Mouse (Mus musculus) bone marrow, adult 2 months (tissue): Measurements from ENCODE around the gene Rph3al.

Experiments
- CTCF ChIP-seq: fragments of 200-500 bp; IDR thresholded peaks from 2 replicates; pipeline ENCODE4 v1.5.1; 2011; ENCODE audit warnings: low read length, control low read depth; ENCODE audit not compliant: control insufficient read depth, insufficient read depth
- POLR2A ChIP-seq: fragments of 200-500 bp; IDR thresholded peaks from 2 replicates; pipeline ENCODE4 v1.6.1; 2011; ENCODE audit warnings: low read depth, mild to moderate bottlenecking, control low read depth, low read length, borderline replicate concordance; ENCODE audit not compliant: control insufficient read depth

- TF ChIP-seq POLR2A (no peak), CTCF (no peak)
Measured at GRCm38 (mm10) chr11:75842904-75843619, 95.2 kb downstream of the Rph3al start.
